Mouse (Mus musculus): ENCODE results near the gene Tmem40. TPM values are rescaled to one million over a fixed set of nuclear protein-coding genes. Genes with fewer than 3 reads are reported as not detected.

Gene Tmem40
- polyA plus RNA-seq, 1 experiment from 2014 or later = 2.1 TPM

DNA sequence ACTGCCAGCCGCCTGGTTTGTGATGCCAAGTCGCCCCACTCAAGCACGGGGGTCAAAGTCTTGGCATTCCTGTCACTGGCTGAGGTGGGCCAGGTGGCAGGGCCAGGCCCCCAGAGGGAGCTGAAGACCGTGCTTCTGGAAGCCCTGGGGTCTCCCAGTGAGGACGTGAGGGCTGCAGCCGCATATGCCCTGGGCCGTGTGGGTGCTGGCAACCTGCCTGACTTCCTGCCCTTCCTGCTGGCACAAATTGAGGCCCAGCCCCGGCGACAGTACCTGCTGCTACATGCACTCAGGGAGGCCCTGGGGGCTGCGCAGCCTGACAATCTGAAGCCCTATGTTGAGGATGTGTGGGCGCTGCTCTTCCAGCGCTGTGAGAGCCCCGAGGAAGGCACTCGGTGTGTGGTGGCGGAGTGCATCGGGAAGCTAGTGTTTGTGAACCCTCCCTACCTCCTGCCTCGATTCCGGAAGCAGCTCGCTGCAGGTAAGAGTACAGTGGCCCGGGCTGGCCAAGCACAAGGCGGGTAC lies 30.5 kb upstream of the Tmem40 start:
- H3K36me3 ChIP-seq (ENCODE audit: control insufficient read depth, insufficient read depth, low read length) = peaks cover 73% of the 10 kb centered on the region
- 95% methylated on average over 21 of the region's 21 CpGs for WGBS
- DNase-seq (ENCODE audit: low spot score, missing footprints) (no peak), ATAC-seq (ENCODE audit: low FRiP score) (no peak)
- no peaks in the 10 kb centered on the region for H3K27me3 ChIP-seq (ENCODE audit: control insufficient read depth, insufficient read depth, low read length)
- no peaks in the 10 kb centered on the region for H3K4me1 ChIP-seq (ENCODE audit: control insufficient read depth, insufficient read depth, low read length)
- no peak overlapping the region for H3K27ac ChIP-seq (ENCODE audit: low read depth, low read length)
- H3K4me3 ChIP-seq (ENCODE audit: low read depth, low read length) = no peak overlapping the region
- no peak overlapping the region for H3K9ac ChIP-seq (ENCODE audit: low read length)
- no peaks in the 10 kb centered on the region for H3K9me3 ChIP-seq (ENCODE audit: control insufficient read depth, low read length)
- H3K4me2 ChIP-seq = no peak overlapping the region

DNA sequence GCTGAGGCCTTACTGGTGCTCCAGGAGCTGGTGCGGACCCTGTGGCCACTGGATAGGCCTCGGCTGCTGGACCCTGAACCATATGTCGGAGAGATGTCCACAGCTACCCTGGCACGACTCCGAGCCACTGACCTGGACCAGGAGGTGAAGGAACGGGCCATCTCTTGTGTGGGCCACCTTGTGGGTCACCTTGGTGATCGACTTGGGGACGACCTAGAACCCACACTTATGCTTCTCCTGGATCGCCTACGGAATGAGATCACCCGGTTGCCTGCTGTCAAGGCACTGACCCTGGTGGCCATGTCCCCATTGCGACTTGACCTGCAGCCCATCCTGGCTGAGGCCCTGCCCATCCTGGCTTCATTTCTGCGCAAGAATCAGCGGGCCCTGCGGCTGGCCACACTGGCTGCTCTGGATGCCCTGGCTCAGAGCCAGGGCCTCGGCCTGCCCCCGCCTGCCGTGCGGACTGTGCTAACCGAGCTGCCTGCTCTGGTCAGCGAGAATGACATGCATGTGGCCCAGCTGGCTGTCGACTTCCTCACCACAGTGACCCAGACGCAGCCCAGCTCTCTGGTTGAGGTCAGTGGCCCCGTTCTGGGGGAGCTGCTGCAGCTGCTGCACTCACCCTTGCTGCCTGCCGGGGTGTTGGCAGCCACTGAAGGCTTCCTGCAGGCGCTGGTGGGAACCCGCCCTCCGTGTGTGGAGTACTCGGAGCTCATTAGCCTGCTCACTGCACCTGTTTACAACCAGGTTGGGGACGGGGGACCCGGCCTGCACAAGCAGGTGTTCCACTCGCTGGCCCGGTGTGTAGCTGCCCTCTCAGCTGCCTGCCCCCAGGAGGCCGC lies 29.9 kb upstream of the Tmem40 start:
- Histone ChIP-seq H3K36me3 (ENCODE audit: control insufficient read depth, insufficient read depth, low read length) (peaks cover 73% of the 10 kb centered on the region), H3K27ac (ENCODE audit: low read depth, low read length) (no peak overlapping the region), H3K9ac (ENCODE audit: low read length) (no peak overlapping the region), H3K4me1 (ENCODE audit: control insufficient read depth, insufficient read depth, low read length) (no peaks in the 10 kb centered on the region), H3K27me3 (ENCODE audit: control insufficient read depth, insufficient read depth, low read length) (no peaks in the 10 kb centered on the region), H3K4me3 (ENCODE audit: low read depth, low read length) (no peak overlapping the region), H3K9me3 (ENCODE audit: control insufficient read depth, low read length) (no peaks in the 10 kb centered on the region), H3K4me2 (no peak overlapping the region)
- 94% methylated on average over 34 of the region's 34 CpGs for WGBS
- DNase-seq (ENCODE audit: low spot score, missing footprints) = no peak
- ATAC-seq (ENCODE audit: low FRiP score) = 0 out of 2 replicates have a peak, but pooled peaks have one; percentile 19

GRCm38 (mm10) chr6:115791016-115791415 lies 28.8 kb upstream of the Tmem40 start:
- Histone ChIP-seq H3K4me2 (no peak overlapping the region), H3K9ac (ENCODE audit: low read length) (no peak overlapping the region), H3K27ac (ENCODE audit: low read depth, low read length) (no peak overlapping the region), H3K4me1 (ENCODE audit: control insufficient read depth, insufficient read depth, low read length) (no peaks in the 10 kb centered on the region), H3K4me3 (ENCODE audit: low read depth, low read length) (no peak overlapping the region), H3K36me3 (ENCODE audit: control insufficient read depth, insufficient read depth, low read length) (peaks cover 72% of the 10 kb centered on the region), H3K9me3 (ENCODE audit: control insufficient read depth, low read length) (no peaks in the 10 kb centered on the region), H3K27me3 (ENCODE audit: control insufficient read depth, insufficient read depth, low read length) (no peaks in the 10 kb centered on the region)
- ATAC-seq (ENCODE audit: low FRiP score) (no peak), DNase-seq (ENCODE audit: low spot score, missing footprints) (no peak)
- WGBS = 89% methylated on average over 10 of the region's 10 CpGs

GRCm38 (mm10) chr6:115782781-115783180 lies 20.6 kb upstream of the Tmem40 start:
- WGBS = 93% methylated on average over 3 of the region's 3 CpGs
- H3K36me3 ChIP-seq (ENCODE audit: control insufficient read depth, insufficient read depth, low read length) = peaks cover 45% of the 10 kb centered on the region
- no peak overlapping the region for H3K4me3 ChIP-seq (ENCODE audit: low read depth, low read length)

DNA sequence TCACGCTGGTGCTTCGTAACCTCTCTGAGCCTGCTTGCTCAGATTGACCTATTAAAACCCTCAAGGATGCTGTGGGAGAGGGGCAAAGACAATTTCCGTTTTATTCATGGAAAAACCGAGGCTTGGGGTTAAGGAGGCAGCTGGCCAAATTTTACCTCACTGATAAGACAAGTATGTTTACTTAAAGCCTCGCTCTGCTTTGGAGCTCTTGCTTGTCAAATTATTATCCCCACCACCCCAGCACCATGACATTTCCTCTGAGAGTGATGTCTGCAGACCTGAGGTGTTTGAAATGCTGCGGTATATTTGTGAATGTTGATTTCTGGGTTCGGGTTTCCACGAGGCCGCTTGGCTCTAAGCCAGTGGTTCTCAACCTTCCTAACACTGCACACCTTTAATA lies 14.2 kb upstream of the Tmem40 start:
- peaks cover 18% of the 10 kb centered on the region for H3K4me1 ChIP-seq (ENCODE audit: control insufficient read depth, insufficient read depth, low read length)
- H3K9me3 ChIP-seq (ENCODE audit: control insufficient read depth, low read length) = no peaks in the 10 kb centered on the region
- H3K27me3 ChIP-seq (ENCODE audit: control insufficient read depth, insufficient read depth, low read length) = no peaks in the 10 kb centered on the region
- ATAC-seq (ENCODE audit: low FRiP score) (no peak), DNase-seq (ENCODE audit: low spot score, missing footprints) (no peak)
- H3K27ac ChIP-seq (ENCODE audit: low read depth, low read length) = no peak overlapping the region
- peaks cover 6% of the 10 kb centered on the region; the same call in 1 of the 2 replicates for H3K36me3 ChIP-seq (ENCODE audit: control insufficient read depth, insufficient read depth, low read length)
- peak overlapping the region; percentile 39; the same call in 1 of the 2 replicates for H3K9ac ChIP-seq (ENCODE audit: low read length)
- WGBS = 80% methylated on average over 9 of the region's 9 CpGs
- H3K4me3 ChIP-seq (ENCODE audit: low read depth, low read length) = peak overlapping the region; percentile 80
- peak overlapping the region; percentile 87 for H3K4me2 ChIP-seq

More at GRCm38 (mm10) chr6:115782781-115783180, 20.6 kb upstream of the Tmem40 start:
- DNase-seq (ENCODE audit: low spot score, missing footprints) (no peak), ATAC-seq (ENCODE audit: low FRiP score) (no peak)
- Histone ChIP-seq H3K9me3 (ENCODE audit: control insufficient read depth, low read length) (no peaks in the 10 kb centered on the region), H3K9ac (ENCODE audit: low read length) (no peak overlapping the region), H3K27ac (ENCODE audit: low read depth, low read length) (no peak overlapping the region), H3K4me1 (ENCODE audit: control insufficient read depth, insufficient read depth, low read length) (no peaks in the 10 kb centered on the region), H3K27me3 (ENCODE audit: control insufficient read depth, insufficient read depth, low read length) (no peaks in the 10 kb centered on the region), H3K4me2 (no peak overlapping the region)

DNA sequence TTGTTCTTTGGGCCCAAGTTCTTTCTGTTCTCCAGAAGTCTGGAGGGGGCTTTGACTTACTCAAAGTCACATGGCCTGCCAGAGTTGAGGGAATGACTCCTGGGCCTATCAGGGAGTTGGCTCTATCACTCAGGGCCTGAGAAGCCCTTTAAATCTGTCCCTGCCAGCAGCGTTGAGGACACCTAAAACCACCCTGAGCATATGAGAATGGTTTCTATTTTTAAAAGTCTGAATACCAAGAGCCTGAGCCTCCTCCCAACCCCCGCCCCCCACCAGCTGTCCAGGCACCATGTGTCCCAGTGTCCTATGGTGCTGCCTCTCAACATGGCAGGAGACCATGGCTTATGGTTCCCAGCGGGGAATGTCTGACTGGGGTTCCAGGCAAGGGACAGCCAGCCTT lies 13.6 kb upstream of the Tmem40 start:
- Histone ChIP-seq H3K9me3 (ENCODE audit: control insufficient read depth, low read length) (no peaks in the 10 kb centered on the region), H3K27me3 (ENCODE audit: control insufficient read depth, insufficient read depth, low read length) (no peaks in the 10 kb centered on the region), H3K36me3 (ENCODE audit: control insufficient read depth, insufficient read depth, low read length) (peaks cover 6% of the 10 kb centered on the region; the same call in 1 of the 2 replicates), H3K4me2 (peak overlapping the region; percentile 87), H3K9ac (ENCODE audit: low read length) (peak overlapping the region; percentile 88), H3K4me1 (ENCODE audit: control insufficient read depth, insufficient read depth, low read length) (peaks cover 18% of the 10 kb centered on the region), H3K4me3 (ENCODE audit: low read depth, low read length) (peak overlapping the region; percentile 80), H3K27ac (ENCODE audit: low read depth, low read length) (no peak overlapping the region)
- no peak for ATAC-seq (ENCODE audit: low FRiP score)
- DNase-seq (ENCODE audit: low spot score, missing footprints) = no peak
- WGBS = 58% methylated on average over 3 of the region's 3 CpGs

- no peaks in the 10 kb centered on the region for H3K27me3 ChIP-seq (ENCODE audit: control insufficient read depth, insufficient read depth, low read length)
- H3K27ac ChIP-seq (ENCODE audit: low read depth, low read length) = peak within 1 kb of the TSS; percentile 56; the same call in 1 of the 2 replicates
Observed at GRCm38 (mm10) chr6:115774501-115774921, 12.3 kb upstream of the Tmem40 start, which contains the start of gene Cand2. TSS of gene Cand2 (plus strand) at chr6:115774538.

DNA sequence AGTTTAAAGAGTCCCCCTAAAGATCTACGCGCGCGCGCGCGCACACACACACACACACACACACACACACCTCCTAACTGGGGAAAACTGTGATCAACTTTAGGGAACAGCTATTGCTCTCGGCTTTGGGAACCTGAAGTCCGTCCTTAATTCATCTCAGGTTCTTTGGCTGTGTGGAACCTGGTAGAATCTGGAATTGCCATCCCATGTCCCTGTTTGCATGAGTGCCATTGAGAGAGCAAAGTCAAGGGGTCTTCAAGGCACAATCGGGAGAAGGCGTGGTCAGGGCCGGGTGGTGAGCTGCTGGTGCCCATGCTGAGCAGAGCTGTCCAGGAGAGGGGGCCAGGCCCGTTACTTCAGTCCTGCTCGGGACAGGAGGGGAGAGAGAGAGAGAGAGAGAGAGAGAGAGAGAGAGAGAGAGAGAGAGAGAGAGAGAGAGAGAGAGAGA lies 11.8 kb upstream of the Tmem40 start:
- H3K27ac ChIP-seq (ENCODE audit: low read depth, low read length) = peak overlapping the region; percentile 25; the same call in 1 of the 2 replicates
- H3K9ac ChIP-seq (ENCODE audit: low read length) = peak overlapping the region; percentile 33
- under 1% methylated on average over 14 of the region's 14 CpGs for WGBS
- no peaks in the 10 kb centered on the region for H3K9me3 ChIP-seq (ENCODE audit: control insufficient read depth, low read length)
- peak overlapping the region; percentile 80 for H3K4me3 ChIP-seq (ENCODE audit: low read depth, low read length)
- ATAC-seq (ENCODE audit: low FRiP score) (peak; percentile 90), DNase-seq (ENCODE audit: low spot score, missing footprints) (peak; percentile 98)
- H3K36me3 ChIP-seq (ENCODE audit: control insufficient read depth, insufficient read depth, low read length) = no peaks in the 10 kb centered on the region
- no peaks in the 10 kb centered on the region for H3K27me3 ChIP-seq (ENCODE audit: control insufficient read depth, insufficient read depth, low read length)
- peak overlapping the region; percentile 55 for H3K4me2 ChIP-seq
- H3K4me1 ChIP-seq (ENCODE audit: control insufficient read depth, insufficient read depth, low read length) = peaks cover 18% of the 10 kb centered on the region

More at GRCm38 (mm10) chr6:115774501-115774921, 12.3 kb upstream of the Tmem40 start, which contains the start of gene Cand2:
- H3K4me1 ChIP-seq (ENCODE audit: control insufficient read depth, insufficient read depth, low read length) = peaks cover 18% of the 10 kb centered on the region
- H3K4me2 ChIP-seq = peak within 1 kb of the TSS; percentile 87
- no peaks in the 10 kb centered on the region for H3K36me3 ChIP-seq (ENCODE audit: control insufficient read depth, insufficient read depth, low read length)
- 2% methylated on average over 12 of the region's 28 CpGs for WGBS
- DNase-seq (ENCODE audit: low spot score, missing footprints) (peak; percentile 98), ATAC-seq (ENCODE audit: low FRiP score) (peak; percentile 90)
- peak within 1 kb of the TSS; percentile 80 for H3K4me3 ChIP-seq (ENCODE audit: low read depth, low read length)
- no peaks in the 10 kb centered on the region for H3K9me3 ChIP-seq (ENCODE audit: control insufficient read depth, low read length)
- H3K9ac ChIP-seq (ENCODE audit: low read length) = peak within 1 kb of the TSS; percentile 88

- no peaks in the 10 kb centered on the region for H3K36me3 ChIP-seq (ENCODE audit: control insufficient read depth, insufficient read depth, low read length)
- DNase-seq (ENCODE audit: low spot score, missing footprints) (no peak), ATAC-seq (ENCODE audit: low FRiP score) (no peak)
- no peak overlapping the region for H3K4me3 ChIP-seq (ENCODE audit: low read depth, low read length)
- no peak overlapping the region for H3K4me2 ChIP-seq
- H3K9ac ChIP-seq (ENCODE audit: low read length) = no peak overlapping the region
- H3K27me3 ChIP-seq (ENCODE audit: control insufficient read depth, insufficient read depth, low read length) = no peaks in the 10 kb centered on the region
- H3K27ac ChIP-seq (ENCODE audit: low read depth, low read length) = no peak overlapping the region
- H3K4me1 ChIP-seq (ENCODE audit: control insufficient read depth, insufficient read depth, low read length) = peaks cover 18% of the 10 kb centered on the region
- H3K9me3 ChIP-seq (ENCODE audit: control insufficient read depth, low read length) = no peaks in the 10 kb centered on the region
- WGBS = 89% methylated on average over 1 of the region's 1 CpGs
Observed at GRCm38 (mm10) chr6:115772604-115773003, 10.4 kb upstream of the Tmem40 start.

All from midbrain, embryonic 11.5 days (tissue).